Mouse (Mus musculus): ENCODE measurements around the gene Zc3h13.

DNA sequence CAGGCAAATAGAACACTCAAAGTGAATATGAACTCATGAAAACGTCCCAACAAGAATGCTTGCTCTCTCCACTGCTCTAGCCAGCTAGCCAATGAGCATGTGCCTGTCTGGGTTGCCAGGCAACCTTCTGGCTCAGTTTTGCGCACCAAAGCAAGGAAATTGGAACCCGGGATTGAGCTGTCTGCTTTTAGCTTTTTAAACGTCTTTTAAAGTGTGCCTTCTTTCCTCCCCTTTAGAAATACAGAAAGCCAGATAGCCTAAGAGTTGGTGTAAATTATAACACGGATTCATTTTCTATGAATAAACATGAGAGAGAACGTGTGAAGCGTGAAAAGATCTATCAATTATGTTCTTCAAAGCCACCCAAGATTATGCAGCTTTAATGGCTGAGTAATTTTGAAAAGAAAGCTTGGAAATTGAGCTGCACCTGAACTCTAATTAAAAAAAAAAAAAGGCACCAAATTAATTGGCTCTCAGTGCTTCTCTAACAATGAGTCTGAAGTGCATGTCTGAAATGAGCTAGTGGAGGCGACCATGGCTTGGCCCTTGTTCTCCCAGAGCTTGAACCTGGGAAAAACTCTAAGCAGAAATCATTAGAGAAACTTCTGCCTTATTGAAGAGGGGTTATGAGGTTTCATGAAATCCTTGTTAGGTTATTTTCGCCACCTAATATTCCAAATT lies 48.1 kb upstream of the Zc3h13 start:
- TF ChIP-seq CTCF (IDR thresholded peaks at IDR 0.05; ENCODE audit: control insufficient read depth, insufficient read depth, insufficient read length) (no peak), MAX (IDR thresholded peaks at IDR 0.05) (no peak), USF1 (IDR thresholded peaks at IDR 0.05; ENCODE audit: low read depth) (no peak), CEBPB (IDR thresholded peaks at IDR 0.05; ENCODE audit: low read depth) (no peak), MYOG (IDR thresholded peaks at IDR 0.05; ENCODE audit: control insufficient read depth, extremely low read depth, insufficient read length) (no peak), MYOD1 (IDR thresholded peaks at IDR 0.05; ENCODE audit: control insufficient read depth, insufficient read length, low read depth) (no peak)
